Mouse (Mus musculus): ENCODE measurements around the gene Cgn. TPM values are rescaled to one million over a fixed set of nuclear protein-coding genes. Genes with fewer than 3 reads are reported as not detected.
A peak's percentile ranks its signal among the peaks of the same experiment; 100 is the strongest.
"Not testable (repeated sequence)": the region's sequence is repeated elsewhere in the genome, so short reads cannot be mapped to it uniquely, and the experiment has no call there.

Cgn gene
- polyA plus RNA-seq, 1 experiment from 2014 or later: 25.2 TPM

- TF ChIP-seq EP300 (optimal IDR thresholded peaks at IDR 0.05) (no peak), CTCF (IDR thresholded peaks at IDR 0.05; ENCODE audit: low read depth) (no peak; the same call in 1 of the 2 replicates)
- Histone ChIP-seq H3K9me3 (ENCODE audit: control insufficient read depth, low read length) (no peaks in the 10 kb centered on the region), H3K27ac (replicated peaks) (no peak overlapping the region), H3K4me2 (replicated peaks; ENCODE audit: low read depth) (no peak overlapping the region), H3K4me1 (replicated peaks; ENCODE audit: control insufficient read depth, insufficient read depth) (no peaks in the 10 kb centered on the region), H3K36me3 (ENCODE audit: control insufficient read depth, insufficient read depth, low read length) (no peaks in the 10 kb centered on the region), H3K27me3 (ENCODE audit: control insufficient read depth, insufficient read depth, low read length) (no peaks in the 10 kb centered on the region), H3K9ac (ENCODE audit: low read length) (no peak overlapping the region), H3K4me3 (ENCODE audit: low read depth, low read length) (no peak overlapping the region)
- ATAC-seq (ENCODE audit: low FRiP score, low TSS enrichment) (no peak), DNase-seq (ENCODE audit: low spot score) (no peak)
- 97% methylated on average over 17 of the region's 17 CpGs for WGBS
Observed at GRCm38 (mm10) chr3:94745691-94746090, 40.6 kb downstream of the Cgn start.

DNA sequence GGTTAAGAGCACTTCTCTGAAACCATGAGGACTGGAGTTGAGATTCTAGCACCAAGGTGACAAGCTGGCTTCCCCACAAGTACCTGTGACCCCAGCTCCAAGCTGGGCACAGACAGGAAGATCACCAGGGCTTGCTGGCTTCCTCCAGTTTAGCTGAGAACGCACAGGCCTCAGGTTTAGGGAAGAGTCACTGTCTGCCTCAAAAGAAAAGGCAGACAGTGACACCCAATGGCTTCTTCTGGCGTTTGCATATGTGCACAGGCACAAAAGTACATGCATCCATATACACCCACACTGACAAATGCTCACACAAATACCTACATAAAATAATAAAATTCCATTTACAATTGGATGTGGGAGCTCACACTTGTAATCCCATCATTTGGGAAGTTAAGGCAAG lies 62.7 kb downstream of the Cgn start:
- H3K4me1 ChIP-seq (replicated peaks; ENCODE audit: control insufficient read depth, insufficient read depth); H3K9ac ChIP-seq (ENCODE audit: low read length); H3K27me3 ChIP-seq (ENCODE audit: control insufficient read depth, insufficient read depth, low read length); ATAC-seq (ENCODE audit: low FRiP score, low TSS enrichment); H3K27ac ChIP-seq (replicated peaks); DNase-seq (ENCODE audit: low spot score); H3K36me3 ChIP-seq (ENCODE audit: control insufficient read depth, insufficient read depth, low read length); H3K4me2 ChIP-seq (replicated peaks; ENCODE audit: low read depth); H3K9me3 ChIP-seq (ENCODE audit: control insufficient read depth, low read length); H3K4me3 ChIP-seq (ENCODE audit: low read depth, low read length): not testable (repeated sequence)
- peak; percentile 57 for TF ChIP-seq CTCF (IDR thresholded peaks at IDR 0.05; ENCODE audit: low read depth)
- 17% methylated on average over 2 of the region's 2 CpGs for WGBS

GRCm38 (mm10) chr3:94718253-94718652 lies 68.0 kb downstream of the Cgn start:
- H3K9ac ChIP-seq (ENCODE audit: low read length); DNase-seq (ENCODE audit: low spot score); H3K4me2 ChIP-seq (replicated peaks; ENCODE audit: low read depth); H3K4me3 ChIP-seq (ENCODE audit: low read depth, low read length); H3K27ac ChIP-seq (replicated peaks); H3K4me1 ChIP-seq (replicated peaks; ENCODE audit: control insufficient read depth, insufficient read depth); H3K9me3 ChIP-seq (ENCODE audit: control insufficient read depth, low read length); H3K27me3 ChIP-seq (ENCODE audit: control insufficient read depth, insufficient read depth, low read length); H3K36me3 ChIP-seq (ENCODE audit: control insufficient read depth, insufficient read depth, low read length); ATAC-seq (ENCODE audit: low FRiP score, low TSS enrichment): not testable (repeated sequence)
- WGBS: 17% methylated on average over 1 of the region's 1 CpGs

GRCm38 (mm10) chr3:94713424-94713823 lies 72.9 kb downstream of the Cgn start:
- not testable (repeated sequence) for DNase-seq (ENCODE audit: low spot score); H3K27ac ChIP-seq (replicated peaks); H3K36me3 ChIP-seq (ENCODE audit: control insufficient read depth, insufficient read depth, low read length); H3K9me3 ChIP-seq (ENCODE audit: control insufficient read depth, low read length); H3K27me3 ChIP-seq (ENCODE audit: control insufficient read depth, insufficient read depth, low read length); ATAC-seq (ENCODE audit: low FRiP score, low TSS enrichment); H3K4me1 ChIP-seq (replicated peaks; ENCODE audit: control insufficient read depth, insufficient read depth); H3K9ac ChIP-seq (ENCODE audit: low read length); H3K4me3 ChIP-seq (ENCODE audit: low read depth, low read length); H3K4me2 ChIP-seq (replicated peaks; ENCODE audit: low read depth)
- WGBS: 93% methylated on average over 3 of the region's 3 CpGs

GRCm38 (mm10) chr3:94710591-94710990 lies 75.7 kb downstream of the Cgn start:
- not testable (repeated sequence) for DNase-seq (ENCODE audit: low spot score); H3K9me3 ChIP-seq (ENCODE audit: control insufficient read depth, low read length); H3K4me3 ChIP-seq (ENCODE audit: low read depth, low read length); H3K4me2 ChIP-seq (replicated peaks; ENCODE audit: low read depth); ATAC-seq (ENCODE audit: low FRiP score, low TSS enrichment); H3K4me1 ChIP-seq (replicated peaks; ENCODE audit: control insufficient read depth, insufficient read depth); H3K9ac ChIP-seq (ENCODE audit: low read length); H3K27me3 ChIP-seq (ENCODE audit: control insufficient read depth, insufficient read depth, low read length); H3K36me3 ChIP-seq (ENCODE audit: control insufficient read depth, insufficient read depth, low read length); H3K27ac ChIP-seq (replicated peaks)

Other genes starting within 250 kb of the Cgn start
- gene Snx27, start 203.8 kb downstream of the Cgn start, polyA plus RNA-seq (2015; fragmentation: Nextera tagmentation; extraction: Ambion mirVana): 17.6 and 20.3 TPM in 2 replicates
- not detected in 2 replicates for gene Gm10972, start 143.4 kb downstream of the Cgn start, polyA plus RNA-seq (2015; fragmentation: Nextera tagmentation; extraction: Ambion mirVana)
- 39.7 and 43.4 TPM in 2 replicates for gene Tuft1, start 127.6 kb downstream of the Cgn start, polyA plus RNA-seq (2015; fragmentation: Nextera tagmentation; extraction: Ambion mirVana)
- 37.3 and 42.0 TPM in 2 replicates for gene Selenbp2, start 92.9 kb downstream of the Cgn start, polyA plus RNA-seq (2015; fragmentation: Nextera tagmentation; extraction: Ambion mirVana)
- gene Pogz, start 51.1 kb upstream of the Cgn start, polyA plus RNA-seq (2015; fragmentation: Nextera tagmentation; extraction: Ambion mirVana): 4.1 and 4.6 TPM in 2 replicates
- gene Psmb4, start 100.5 kb upstream of the Cgn start, polyA plus RNA-seq (2015; fragmentation: Nextera tagmentation; extraction: Ambion mirVana): 243 and 251 TPM in 2 replicates
- gene Selenbp1, start 146.6 kb upstream of the Cgn start, polyA plus RNA-seq (2015; fragmentation: Nextera tagmentation; extraction: Ambion mirVana): 65.9 and 71.9 TPM in 2 replicates
- gene Rfx5, start 167.6 kb upstream of the Cgn start, polyA plus RNA-seq (2015; fragmentation: Nextera tagmentation; extraction: Ambion mirVana): 3.0 and 3.2 TPM in 2 replicates
- 10.0 and 11.2 TPM in 2 replicates for gene Pi4kb, start 188.2 kb upstream of the Cgn start, polyA plus RNA-seq (2015; fragmentation: Nextera tagmentation; extraction: Ambion mirVana)
- 8.2 and 10.0 TPM in 2 replicates for gene Zfp687, start 229.0 kb upstream of the Cgn start, polyA plus RNA-seq (2015; fragmentation: Nextera tagmentation; extraction: Ambion mirVana)